Mouse (Mus musculus) regulatory T cell (primary cell): ENCODE results near the gene Adat3.

Experiments
- in situ Hi-C: fragments of 300-600 bp; cut with MboI, MseI; formaldehyde crosslinking; loops from one replicate; pipeline ENCODE4 v1.15.1; 2025; ENCODE audit warnings: high pct_unique_total_duplicates

Adat3 gene

GRCm38 (mm10) chr10:80602698-80603325, at the start of gene Adat3, which contains the start of gene Scamp4:
TSS of gene Adat3 (plus strand) at chr10:80602880.
TSS of gene Scamp4 (plus strand) at chr10:80602872.
- in situ Hi-C loops, result no loop called here

GRCm38 (mm10) chr10:80553575-80553974, 49.1 kb upstream of the Adat3 start:
- in situ Hi-C loops, result no loop called here

GRCm38 (mm10) chr10:80553997-80554396, 48.7 kb upstream of the Adat3 start:
- in situ Hi-C loops, result no loop called here

GRCm38 (mm10) chr10:80557346-80557965, 45.2 kb upstream of the Adat3 start:
- in situ Hi-C loops, result no loop called here

- in situ Hi-C loops, result no loop called here
Measured at GRCm38 (mm10) chr10:80559431-80559830, 43.2 kb upstream of the Adat3 start.

GRCm38 (mm10) chr10:80560621-80561020, 42.1 kb upstream of the Adat3 start:
- in situ Hi-C loops, result no loop called here

GRCm38 (mm10) chr10:80561116-80561944, 41.4 kb upstream of the Adat3 start, which contains the start of gene Rexo1:
TSS of gene Rexo1 (minus strand) at chr10:80561560.
- in situ Hi-C loops, result no loop called here

GRCm38 (mm10) chr10:80566375-80567092, 36.1 kb upstream of the Adat3 start:
- in situ Hi-C loops, result no loop called here

GRCm38 (mm10) chr10:80568876-80569275, 33.8 kb upstream of the Adat3 start:
- in situ Hi-C loops, result no loop called here

- in situ Hi-C loops, result no loop called here
Measured at GRCm38 (mm10) chr10:80569664-80570066, 33.0 kb upstream of the Adat3 start.

- in situ Hi-C loops, result no loop called here
Measured at GRCm38 (mm10) chr10:80570419-80570818, 32.3 kb upstream of the Adat3 start.

GRCm38 (mm10) chr10:80570871-80571836, 31.5 kb upstream of the Adat3 start:
- in situ Hi-C loops, result no loop called here

- in situ Hi-C loops, result no loop called here
Measured at GRCm38 (mm10) chr10:80572477-80572876, 30.2 kb upstream of the Adat3 start.

- in situ Hi-C loops, result no loop called here
Measured at GRCm38 (mm10) chr10:80573944-80574343, 28.7 kb upstream of the Adat3 start.

GRCm38 (mm10) chr10:80574896-80575295, 27.8 kb upstream of the Adat3 start:
- in situ Hi-C loops, result loop anchor here (5.0 kb wide), 1 partner anchor 107 kb away; no protein-coding TSS in a partner anchor

GRCm38 (mm10) chr10:80575925-80576324, 26.8 kb upstream of the Adat3 start:
- in situ Hi-C loops, result loop anchor here (5.0 kb wide), 1 partner anchor 106 kb away; no protein-coding TSS in a partner anchor

- in situ Hi-C loops, result loop anchor here (5.0 kb wide), 1 partner anchor 106 kb away; no protein-coding TSS in a partner anchor
Measured at GRCm38 (mm10) chr10:80576351-80577194, 26.1 kb upstream of the Adat3 start.

- in situ Hi-C loops, result loop anchor here (5.0 kb wide), 1 partner anchor 105 kb away; no protein-coding TSS in a partner anchor
Measured at GRCm38 (mm10) chr10:80577195-80578130, 25.2 kb upstream of the Adat3 start, which contains the start of gene Klf16. TSS of gene Klf16 (minus strand) at chr10:80577321.
